Mouse (Mus musculus) small intestine, adult 2 months (tissue): Measurements from ENCODE around the gene Cd209g.
"Not testable (repeated sequence)": the region's sequence is repeated elsewhere in the genome, so short reads cannot be mapped to it uniquely, and the experiment has no call there.

ENCODE experiments used
- CTCF ChIP-seq: fragments of 200-500 bp; IDR thresholded peaks from 2 replicates; pipeline ENCODE4 v1.5.1; 2012; ENCODE audit warnings: low read depth, mild to moderate bottlenecking, control low read depth, inconsistent platforms, low read length, moderate library complexity, mixed read lengths; ENCODE audit not compliant: insufficient replicate concordance, insufficient read length; ENCODE audit errors: extremely low read depth
- POLR2A ChIP-seq: fragments of 200-500 bp; IDR thresholded peaks from 2 replicates; pipeline ENCODE4 v1.6.1; 2012; ENCODE audit warnings: low read depth, mild to moderate bottlenecking, control low read depth, inconsistent platforms, low read length, moderate library complexity

DNA sequence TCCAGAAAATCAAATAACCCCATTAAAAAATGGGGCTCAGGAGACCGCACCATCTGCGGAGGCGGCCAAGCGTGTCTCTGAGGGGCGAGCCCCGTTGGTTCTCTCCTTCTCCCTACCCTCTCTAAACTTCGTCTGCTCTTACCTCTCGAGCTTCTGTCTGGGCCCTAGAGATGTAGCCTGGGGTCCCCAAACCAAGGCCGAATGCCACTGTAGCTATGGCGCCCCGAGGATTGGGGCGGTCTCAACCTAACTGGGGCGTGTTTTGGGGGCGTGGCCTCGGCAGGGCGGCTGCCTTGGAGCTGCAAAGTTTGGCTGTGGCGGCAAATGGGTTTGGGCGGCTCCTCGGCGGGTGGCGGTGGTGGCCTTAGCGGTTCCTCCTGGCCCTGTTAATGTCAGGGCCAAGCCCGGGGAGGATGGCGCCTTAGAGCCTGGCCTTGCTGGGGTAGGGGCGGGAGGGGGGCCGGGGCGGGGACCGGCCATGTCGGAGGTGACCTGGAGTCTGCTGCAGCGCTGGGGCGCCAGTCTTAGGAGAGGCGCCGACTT is 46.6 kb upstream of the Cd209g start:
- not testable (repeated sequence) for TF ChIP-seq CTCF, POLR2A
